ENCODE assay signal across 7 mouse cellular contexts in genomic region chr10:80330084-80330483, GRCm38 (mm10). TPM values are rescaled to one million over a fixed set of nuclear protein-coding genes. Genes with fewer than 3 reads are reported as not detected.
DNase-seq lines count a peak whose midpoint lies in the region; ATAC-seq and TF ChIP-seq lines count a peak whose summit lies in the region.

No protein-coding gene starts in this region.

- H3K4me3 ChIP-seq in lung, embryonic 16.5 days (ENCODE audit: low read length), result peak overlapping the region; percentile 57
- H3K4me3 ChIP-seq in erythroblast, embryonic 14.5 days (replicated peaks), result peak overlapping the region; percentile 71
- peak overlapping the region; percentile 42 for H3K4me3 ChIP-seq in limb, embryonic 11.5 days (ENCODE audit: low read depth, low read length)
- H3K4me3 ChIP-seq in small intestine, adult 2 months (ENCODE audit: low read depth, low read length), result peak overlapping the region; percentile 87

- peaks cover 15% of the 10 kb centered on the region for H3K4me1 ChIP-seq in lung, embryonic 16.5 days (replicated peaks; ENCODE audit: control insufficient read depth, insufficient read depth, low read length)
- H3K4me1 ChIP-seq in erythroblast, embryonic 14.5 days (ENCODE audit: control insufficient read depth), result peaks cover 82% of the 10 kb centered on the region
- H3K4me1 ChIP-seq in limb, embryonic 11.5 days (ENCODE audit: control insufficient read depth, insufficient read depth, low read length), result peaks cover 13% of the 10 kb centered on the region
- H3K4me1 ChIP-seq in small intestine, adult 2 months (ENCODE audit: control insufficient read depth, insufficient read depth, insufficient read length, low read length), result peaks cover 24% of the 10 kb centered on the region

- H3K9ac ChIP-seq in lung, embryonic 16.5 days (ENCODE audit: low read length), result peak overlapping the region; percentile 65
- peak overlapping the region; percentile 50; the same call in 1 of the 2 replicates for H3K9ac ChIP-seq in limb, embryonic 11.5 days (ENCODE audit: low read length)

- peak; percentile 74 for TF ChIP-seq POLR2A in small intestine, adult 2 months (IDR thresholded peaks at IDR 0.05; ENCODE audit: low read depth, low read length)

- DNase-seq in lung, postnatal 14 days, result no peak
- DNase-seq in limb, embryonic 11.5 days (ENCODE audit: low spot score), result no peak
- no peak for DNase-seq in urinary bladder, adult 2 months (ENCODE audit: low spot score)
- DNase-seq in cerebellum, postnatal 10 days, result no peak

- 1% methylated on average over 23 of the region's 41 CpGs for WGBS in lung, embryonic 16.5 days
- WGBS in limb, embryonic 11.5 days, result 1% methylated on average over 39 of the region's 41 CpGs
- WGBS in small intestine, adult 2 months, result under 1% methylated on average over 39 of the region's 41 CpGs

- H3K9me3 ChIP-seq in lung, embryonic 16.5 days (ENCODE audit: control insufficient read depth, low read length), result no peaks in the 10 kb centered on the region
- H3K9me3 ChIP-seq in erythroblast, embryonic 14.5 days (ENCODE audit: control insufficient read depth, low read length), result peaks cover 21% of the 10 kb centered on the region
- H3K9me3 ChIP-seq in limb, embryonic 11.5 days (ENCODE audit: control insufficient read depth, low read length), result no peaks in the 10 kb centered on the region

- no peak for TF ChIP-seq CTCF in small intestine, adult 2 months (IDR thresholded peaks at IDR 0.05; ENCODE audit: extremely low read depth, insufficient read length, insufficient replicate concordance, low read depth, low read length)

- ATAC-seq in lung, embryonic 16.5 days (ENCODE audit: low read depth), result no peak
- no peak for ATAC-seq in limb, embryonic 11.5 days (ENCODE audit: insufficient number of reproducible peaks, low FRiP score, low TSS enrichment, low read depth)

- H3K27ac ChIP-seq in lung, embryonic 16.5 days (ENCODE audit: low read length), result peak overlapping the region; percentile 34; the same call in 1 of the 2 replicates
- H3K27ac ChIP-seq in limb, embryonic 11.5 days (replicated peaks; ENCODE audit: low read depth, low read length), result no peak overlapping the region
- peak overlapping the region; percentile 97 for H3K27ac ChIP-seq in small intestine, adult 2 months (ENCODE audit: insufficient read depth, low read depth, low read length)

- peak overlapping the region; percentile 96 for H3K4me2 ChIP-seq in lung, embryonic 16.5 days (ENCODE audit: low read depth, low read length)
- H3K4me2 ChIP-seq in limb, embryonic 11.5 days (ENCODE audit: low read depth, severe bottlenecking), result peak overlapping the region; percentile 88

- H3K36me3 ChIP-seq in lung, embryonic 16.5 days (ENCODE audit: control insufficient read depth, insufficient read depth, low read length), result no peaks in the 10 kb centered on the region
- H3K36me3 ChIP-seq in erythroblast, embryonic 14.5 days (ENCODE audit: control insufficient read depth), result peaks cover 40% of the 10 kb centered on the region
- no peaks in the 10 kb centered on the region for H3K36me3 ChIP-seq in limb, embryonic 11.5 days (ENCODE audit: control insufficient read depth, insufficient read depth, low read length)
- H3K36me3 ChIP-seq in small intestine, adult 2 months (ENCODE audit: control insufficient read depth, insufficient read depth, low read length), result peaks cover 12% of the 10 kb centered on the region

- H3K27me3 ChIP-seq in lung, embryonic 16.5 days (ENCODE audit: control insufficient read depth, insufficient read depth, low read depth, low read length), result no peaks in the 10 kb centered on the region; the same call in 1 of the 2 replicates
- H3K27me3 ChIP-seq in erythroblast, embryonic 14.5 days (ENCODE audit: control insufficient read depth), result no peaks in the 10 kb centered on the region; the same call in 1 of the 2 replicates
- peaks cover 3% of the 10 kb centered on the region; the same call in 1 of the 2 replicates for H3K27me3 ChIP-seq in limb, embryonic 11.5 days (ENCODE audit: control insufficient read depth, insufficient read depth, low read length)
- H3K27me3 ChIP-seq in small intestine, adult 2 months (ENCODE audit: control insufficient read depth, insufficient read depth, low read length), result no peaks in the 10 kb centered on the region

RNA-seq across cellular contexts. Expression of gene Reep6, which starts 0.3 kb away (rescaled TPM):
- 15.6 and 17.0 TPM in 2 replicates for polyA plus RNA-seq in lung, embryonic 16.5 days (2015; fragmentation: Nextera tagmentation; extraction: Ambion mirVana)
- 18.8 and 21.4 TPM in 2 replicates for polyA plus RNA-seq in erythroblast, embryonic 14.5 days (2012)
- polyA plus RNA-seq in limb, embryonic 11.5 days (2014; fragmentation: Nextera tagmentation; extraction: Ambion mirVana), result 5.2 and 7.2 TPM in 2 replicates
- polyA plus RNA-seq in small intestine, adult 2 months (2012; rRNA removed), result 186 and 287 TPM in 2 replicates
- 7.7 and 18.0 TPM in 2 replicates for polyA plus RNA-seq in urinary bladder, adult 2 months (2012; rRNA removed)

RNA-seq across cellular contexts. Expression of gene Pcsk4, which starts 0.8 kb away (rescaled TPM):
- polyA plus RNA-seq in lung, embryonic 16.5 days (2015; fragmentation: Nextera tagmentation; extraction: Ambion mirVana), result 4.2 and 4.3 TPM in 2 replicates
- polyA plus RNA-seq in erythroblast, embryonic 14.5 days (2012), result 0.55 and 0.65 TPM in 2 replicates
- polyA plus RNA-seq in limb, embryonic 11.5 days (2014; fragmentation: Nextera tagmentation; extraction: Ambion mirVana), result 4.4 and 5.3 TPM in 2 replicates
- polyA plus RNA-seq in small intestine, adult 2 months (2012; rRNA removed), result 18.0 and 27.0 TPM in 2 replicates
- polyA plus RNA-seq in urinary bladder, adult 2 months (2012; rRNA removed), result 9.5 and 9.9 TPM in 2 replicates

RNA-seq across cellular contexts. Expression of gene 2310011J03Rik, which starts 9.7 kb away (rescaled TPM):
- polyA plus RNA-seq in lung, embryonic 16.5 days (2015; fragmentation: Nextera tagmentation; extraction: Ambion mirVana), result 49.2 and 51.8 TPM in 2 replicates
- polyA plus RNA-seq in erythroblast, embryonic 14.5 days (2012), result 10.6 and 12.9 TPM in 2 replicates
- 38.1 and 45.0 TPM in 2 replicates for polyA plus RNA-seq in limb, embryonic 11.5 days (2014; fragmentation: Nextera tagmentation; extraction: Ambion mirVana)
- polyA plus RNA-seq in small intestine, adult 2 months (2012; rRNA removed), result 47.4 and 74.1 TPM in 2 replicates
- polyA plus RNA-seq in urinary bladder, adult 2 months (2012; rRNA removed), result 41.8 and 45.6 TPM in 2 replicates

RNA-seq across cellular contexts. Expression of gene Adamtsl5, which starts 18.1 kb away (rescaled TPM):
- polyA plus RNA-seq in lung, embryonic 16.5 days (2015; fragmentation: Nextera tagmentation; extraction: Ambion mirVana), result 4.1 and 8.3 TPM in 2 replicates
- 2.2 and 2.6 TPM in 2 replicates for polyA plus RNA-seq in erythroblast, embryonic 14.5 days (2012)
- polyA plus RNA-seq in limb, embryonic 11.5 days (2014; fragmentation: Nextera tagmentation; extraction: Ambion mirVana), result 0.28 and 0.41 TPM in 2 replicates
- 74.2 and 136 TPM in 2 replicates for polyA plus RNA-seq in small intestine, adult 2 months (2012; rRNA removed)
- 57.9 and 65.7 TPM in 2 replicates for polyA plus RNA-seq in urinary bladder, adult 2 months (2012; rRNA removed)

RNA-seq across cellular contexts. Expression of gene Plk5, which starts 26.2 kb away (rescaled TPM):
- polyA plus RNA-seq in lung, embryonic 16.5 days (2015; fragmentation: Nextera tagmentation; extraction: Ambion mirVana), result 0.48 and 0.52 TPM in 2 replicates
- polyA plus RNA-seq in erythroblast, embryonic 14.5 days (2012), result not detected in 2 replicates
- polyA plus RNA-seq in limb, embryonic 11.5 days (2014; fragmentation: Nextera tagmentation; extraction: Ambion mirVana), result 0.49 and 0.61 TPM in 2 replicates
- 0.75 and 5.9 TPM in 2 replicates for polyA plus RNA-seq in small intestine, adult 2 months (2012; rRNA removed)
- polyA plus RNA-seq in urinary bladder, adult 2 months (2012; rRNA removed), result 4.5 and 6.4 TPM in 2 replicates
